ENCODE assay signal across 24 mouse cellular contexts in the genomic region with DNA sequence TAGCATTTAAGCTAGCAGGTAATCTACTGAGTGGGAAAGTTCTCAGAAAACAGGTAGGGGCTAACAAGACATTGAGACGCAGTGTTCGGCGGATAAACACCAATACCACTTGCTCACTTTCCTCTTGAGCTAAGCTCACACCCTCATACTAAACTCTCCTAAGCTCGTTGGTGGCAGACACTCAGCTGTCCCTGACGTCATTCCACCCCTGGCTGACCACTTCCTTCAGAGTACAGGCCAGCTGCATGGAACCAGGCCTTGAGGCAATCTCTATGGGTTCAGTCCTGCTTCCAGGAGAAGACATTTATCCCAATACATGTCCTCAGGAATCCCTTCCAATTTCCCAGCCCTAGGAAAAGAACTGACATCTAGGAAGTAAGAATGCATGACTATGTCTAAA. TPM values are rescaled to one million over a fixed set of nuclear protein-coding genes. Genes with fewer than 3 reads are reported as not detected.
DNase-seq lines count a peak whose midpoint lies in the region; ATAC-seq lines count a peak whose summit lies in the region.
"Had no signal": no experiment of that assay in that cellular context is flagged by ENCODE, and none has a peak within 500 bp of the region (broad histone marks: within the 10 kb centered on the region; RNA-seq: fewer than 3 reads in every experiment).

No protein-coding gene starts in this region.

- DNase-seq in 416B (ENCODE audit: low read depth): peak; percentile 63
- DNase-seq in ovary, adult 18-20 months (ENCODE audit: low spot score): no peak
- no peak for DNase-seq in kidney, postnatal 14 days
- DNase-seq in heart, adult 8-10 months (ENCODE audit: low spot score): no peak
- DNase-seq: adrenal gland, adult 8-10 months; adrenal gland, postnatal 25 days; B cell, adult 2 months; cerebellum, adult 11-12 months; cerebellum, adult 8-10 months; cerebellum, postnatal 10 days; cerebellum, postnatal 36 days; gastrocnemius, postnatal 10 days; gastrocnemius, postnatal 36 days; heart, adult 11 months; heart, postnatal 10 days; heart, postnatal 36 days had no signal

- ATAC-seq in granulocyte monocyte progenitor cell, adult 5-6 weeks (replicated peaks; ENCODE audit: poor library complexity, severe bottlenecking): peak; percentile 77
- peak; percentile 54; the same call in 1 of the 2 replicates for ATAC-seq in megakaryocyte progenitor cell, adult 5-6 weeks (replicated peaks; ENCODE audit: poor library complexity)
- ATAC-seq: activated CD4-positive, CD25-positive, alpha-beta regulatory T cell, adult 4 months; CD4-positive, CD25-positive, alpha-beta regulatory T cell, adult 4 months; forebrain, embryonic 13.5 days; forebrain, embryonic 16.5 days; hindbrain, embryonic 16.5 days; inflammation-experienced regulatory T-cells, adult 6 months had no signal

RNA-seq across cellular contexts. Expression of a gene that starts 39.0 kb away (rescaled TPM):
- 56.3 and 74.5 TPM in 2 replicates for total RNA-seq in granulocyte monocyte progenitor cell, adult 5-6 weeks (2014; fragmentation: Nextera tagmentation)
- total RNA-seq in granulocyte monocyte progenitor cell, adult 5-6 weeks (2017): 164 and 176 TPM in 2 replicates
- 78.2 and 84.2 TPM in 2 replicates for total RNA-seq in megakaryocyte progenitor cell, adult 5-6 weeks (2015)
- total RNA-seq in megakaryocyte progenitor cell, adult 5-6 weeks (2017): 139 and 140 TPM in 2 replicates
- 100 to 1,000 TPM; 294 to 330 (median 319) TPM for total RNA-seq in heart, adult 8-10 months (2022)
